Mouse (Mus musculus) thymus, adult 2 months (tissue): ENCODE data around the gene Ppp2r3d. TPM values are rescaled to one million over a fixed set of nuclear protein-coding genes. Genes with fewer than 3 reads are reported as not detected.

Experiments used
- DNase-seq: peaks from one replicate; pipeline ENCODE4 v3.0.0; 2021
- H3K27ac ChIP-seq: fragments of 200-500 bp; 2 replicates; pipeline ENCODE4 v1.5.1; 2012; ENCODE audit warnings: low read length, control low read depth; ENCODE audit not compliant: control insufficient read depth, insufficient read depth
- H3K27me3 ChIP-seq: fragments of 200-500 bp; 2 replicates; pipeline ENCODE4 v1.6.1; 2012; ENCODE audit warnings: mild to moderate bottlenecking, low read length, moderate library complexity, mixed read lengths; ENCODE audit not compliant: control insufficient read depth, insufficient read depth
- H3K36me3 ChIP-seq: fragments of 200-500 bp; 2 replicates; pipeline ENCODE4 v1.6.1; 2012; ENCODE audit warnings: mild to moderate bottlenecking, low read length, moderate library complexity; ENCODE audit not compliant: control insufficient read depth, insufficient read depth
- H3K4me1 ChIP-seq: fragments of 200-500 bp; replicated peaks from 2 replicates; pipeline ENCODE4 v1.6.1; 2012; ENCODE audit warnings: low read length; ENCODE audit not compliant: control insufficient read depth, insufficient read depth
- H3K4me3 ChIP-seq: fragments of 200-500 bp; 2 replicates; pipeline ENCODE4 v1.5.1; 2012; ENCODE audit warnings: mild to moderate bottlenecking, low read length, control low read depth, moderate library complexity; ENCODE audit not compliant: control insufficient read depth, insufficient read depth
- CTCF ChIP-seq: fragments of 200-500 bp; IDR thresholded peaks from 2 replicates; pipeline ENCODE4 v1.5.1; 2012; ENCODE audit warnings: mild to moderate bottlenecking, control low read depth, low read length, moderate library complexity, borderline replicate concordance; ENCODE audit not compliant: control insufficient read depth, poor library complexity, insufficient read depth; ENCODE audit errors: extremely low read depth
- POLR2A ChIP-seq: fragments of 200-500 bp; IDR thresholded peaks from 2 replicates; pipeline ENCODE4 v1.6.1; 2012; ENCODE audit warnings: mild to moderate bottlenecking, low read length, control low read depth, moderate library complexity; ENCODE audit not compliant: control insufficient read depth, poor library complexity, insufficient read depth; ENCODE audit errors: extremely low read depth
- WGBS: fragments of 180-500 bp; shearing (Covaris S2); methylation state at CpG from one replicate; pipeline ENCODE4 v1.1.7; 2018; 5-methylcytosine and 5-hydroxymethylcytosine counted together
- polyA plus RNA-seq: library from polyadenylated mRNA; depleted of rRNA; stranded (reverse); fragments of >200 nt; gene quantifications from 2 replicates; pipeline ENCODE4 v1.2.3, GENCODE M21; 2012; rRNA removed

Gene Ppp2r3d
- polyA plus RNA-seq, 1 experiment: 497 TPM

GRCm38 (mm10) chr9:124411553-124411952, 65.1 kb downstream of the Ppp2r3d start:
- H3K27ac ChIP-seq: peak overlapping the region; percentile 83; the same call in 1 of the 2 replicates
- TF ChIP-seq CTCF: no peak
- TF ChIP-seq POLR2A: no peak
- H3K27me3 ChIP-seq: no peaks in the 10 kb centered on the region
- no peaks in the 10 kb centered on the region for H3K36me3 ChIP-seq
- peak; percentile 50 for DNase-seq
- H3K4me1 ChIP-seq: peaks cover 5% of the 10 kb centered on the region
- no peak overlapping the region for H3K4me3 ChIP-seq
- 11% methylated on average over 1 of the region's 1 CpGs for WGBS

GRCm38 (mm10) chr9:124408564-124408963, 68.1 kb downstream of the Ppp2r3d start:
- no peak overlapping the region for H3K27ac ChIP-seq
- H3K36me3 ChIP-seq: no peaks in the 10 kb centered on the region
- no peak for DNase-seq
- H3K4me3 ChIP-seq: no peak overlapping the region
- 75% methylated on average over 1 of the region's 1 CpGs for WGBS
- TF ChIP-seq POLR2A (no peak), CTCF (no peak)
- no peaks in the 10 kb centered on the region for H3K27me3 ChIP-seq
- peaks cover 5% of the 10 kb centered on the region for H3K4me1 ChIP-seq

Other genes starting within 250 kb of the Ppp2r3d start
- 3.7 and 4.4 TPM in 2 replicates for gene 2010315B03Rik, start 164.2 kb downstream of the Ppp2r3d start, polyA plus RNA-seq
- gene Gm21836, start 16.9 kb upstream of the Ppp2r3d start, polyA plus RNA-seq: not detected in 2 replicates